In the genomic region with DNA sequence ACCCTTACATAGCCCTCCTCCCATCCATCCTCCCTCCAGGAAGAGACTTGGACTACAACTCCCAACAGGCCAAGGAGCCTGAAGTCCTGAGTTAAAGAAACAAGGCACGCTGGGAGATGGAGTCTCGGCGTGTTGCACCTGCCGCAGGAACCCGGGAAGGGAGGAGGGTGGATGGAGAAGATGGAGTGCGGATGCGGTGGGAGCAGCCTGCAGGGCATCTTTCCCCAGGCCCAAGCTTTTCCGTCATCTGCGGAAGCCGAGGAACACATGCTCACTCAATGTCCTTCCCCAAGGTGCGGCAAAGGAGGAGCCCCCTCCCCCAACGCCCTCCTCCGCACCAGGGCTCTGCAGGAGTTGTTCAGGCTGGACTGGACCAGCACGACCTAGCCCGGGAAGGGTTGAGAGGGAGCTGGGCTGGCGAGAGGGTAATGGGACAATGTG, we compare ENCODE assay signal across 7 mouse cellular contexts. TPM values are rescaled to one million over a fixed set of nuclear protein-coding genes. Genes with fewer than 3 reads are reported as not detected.
A peak's percentile ranks its signal among the peaks of the same experiment; 100 is the strongest.
DNase-seq lines count a peak whose midpoint lies in the region; ATAC-seq and TF ChIP-seq lines count a peak whose summit lies in the region.

No protein-coding gene starts in this region.

- ATAC-seq in hindbrain, embryonic 13.5 days (ENCODE audit: low FRiP score), result peak; percentile 31
- ATAC-seq in stomach, embryonic 15.5 days (ENCODE audit: insufficient read depth, low FRiP score, low read depth), result peak; percentile 32; the same call in 1 of the 2 replicates

- H3K4me1 ChIP-seq in ES-E14 (ENCODE audit: control insufficient read depth in 2 of 2, insufficient read depth in 2 of 2, low read length in 2 of 2, poor library complexity in 1 of 2), result peaks cover 0 to 3% of the 10 kb centered on the region in 2 experiments; a peak in 1 of 4 replicates
- peaks cover 46% of the 10 kb centered on the region for H3K4me1 ChIP-seq in hindbrain, embryonic 13.5 days (replicated peaks)
- H3K4me1 ChIP-seq in stomach, embryonic 15.5 days, result peaks cover 12% of the 10 kb centered on the region

- peak; percentile 8 to 29 for DNase-seq in B cell, adult 2 months
- peak; percentile 50 for DNase-seq in ES-E14 (ENCODE audit: low read depth, low spot score)
- peak; percentile 23 for DNase-seq in embryo, embryonic 11.5 days (ENCODE audit: low read depth, low spot score)
- DNase-seq in layer of hippocampus, postnatal 25 days (ENCODE audit: extremely low spot score in 1 of 2, low spot score in 1 of 2), result peak; percentile 44 to 46
- DNase-seq in mesoderm, embryonic 11.5 days (ENCODE audit: low read depth, low spot score), result peak; percentile 37

- no peak overlapping the region for H3K27ac ChIP-seq in ES-E14 (ENCODE audit: insufficient read depth, low read depth, low read length, poor library complexity, severe bottlenecking)
- H3K27ac ChIP-seq in hindbrain, embryonic 13.5 days, result peak overlapping the region; percentile 73
- no peak overlapping the region for H3K27ac ChIP-seq in stomach, embryonic 15.5 days

- no peaks in the 10 kb centered on the region for H3K9me3 ChIP-seq in ES-E14 (ENCODE audit: control insufficient read depth, insufficient read depth, low read depth, low read length)
- no peaks in the 10 kb centered on the region for H3K9me3 ChIP-seq in hindbrain, embryonic 13.5 days
- H3K9me3 ChIP-seq in stomach, embryonic 15.5 days, result no peaks in the 10 kb centered on the region

- 2% methylated on average over 16 of the region's 16 CpGs for WGBS in hindbrain, embryonic 13.5 days
- WGBS in stomach, embryonic 15.5 days, result under 1% methylated on average over 16 of the region's 16 CpGs

- peak overlapping the region; percentile 54 for H3K4me3 ChIP-seq in ES-E14 (ENCODE audit: insufficient read depth in 1 of 2, low read depth in 1 of 2, low read length in 2 of 2, poor library complexity in 1 of 2, severe bottlenecking in 1 of 2)
- H3K4me3 ChIP-seq in hindbrain, embryonic 13.5 days, result peak overlapping the region; percentile 44
- H3K4me3 ChIP-seq in stomach, embryonic 15.5 days (replicated peaks), result peak overlapping the region; percentile 26

- peak overlapping the region; percentile 78 for H3K4me2 ChIP-seq in hindbrain, embryonic 13.5 days
- peak overlapping the region; percentile 54 for H3K4me2 ChIP-seq in stomach, embryonic 15.5 days

- 0 out of 2 replicates have a peak overlapping the region, but pooled peaks have one; percentile 14 for H3K9ac ChIP-seq in ES-E14 (ENCODE audit: insufficient read depth, low read depth, low read length, poor library complexity, severe bottlenecking)
- H3K9ac ChIP-seq in hindbrain, embryonic 13.5 days, result peak overlapping the region; percentile 72
- H3K9ac ChIP-seq in stomach, embryonic 15.5 days, result no peak overlapping the region

- peaks cover 12% of the 10 kb centered on the region for H3K27me3 ChIP-seq in hindbrain, embryonic 13.5 days
- H3K27me3 ChIP-seq in stomach, embryonic 15.5 days (replicated peaks), result peaks cover 54% of the 10 kb centered on the region

- H3K36me3 ChIP-seq in ES-E14 (ENCODE audit: control insufficient read depth, insufficient read depth, low read length, poor library complexity, severe bottlenecking), result no peaks in the 10 kb centered on the region
- peaks cover 41% of the 10 kb centered on the region for H3K36me3 ChIP-seq in hindbrain, embryonic 13.5 days
- H3K36me3 ChIP-seq in stomach, embryonic 15.5 days, result no peaks in the 10 kb centered on the region

- in situ Hi-C loops in ES-E14 (cut with MboI; ENCODE audit: low sequenced_read_pairs in 2 of 2, unreplicated experiment in 2 of 2), result no loop called here

TF ChIP-seq in ES-E14, 5 proteins besides CTCF, POLR2A, EP300 and RAD21:
- TF ChIP-seq HCFC1 (IDR thresholded peaks at IDR 0.05; ENCODE audit: borderline replicate concordance, insufficient read depth, low read length) (peak; percentile 100), CHD2 (IDR thresholded peaks at IDR 0.05; ENCODE audit: low read depth, low read length) (no peak)
TF ChIP-seq in ES-E14: peak in this region for 1.

RNA-seq across cellular contexts. Expression of a gene that starts 3.9 kb away (rescaled TPM):
- 0.98 and 1.2 TPM in 2 replicates for total RNA-seq in ES-E14 (2012; rRNA removed)
- polyA plus RNA-seq in hindbrain, embryonic 13.5 days (2015; fragmentation: Nextera tagmentation; extraction: Ambion mirVana), result 4.6 and 4.7 TPM in 2 replicates
- total RNA-seq in layer of hippocampus, postnatal 25 days (2021), result 100 to 1,000 TPM; 112 to 124 TPM
- polyA plus RNA-seq in stomach, embryonic 15.5 days (2015; fragmentation: Nextera tagmentation; extraction: Ambion mirVana), result 0.27 and 0.31 TPM in 2 replicates

RNA-seq across cellular contexts. Expression of a gene that starts 12.9 kb away (rescaled TPM):
- 44.1 and 48.2 TPM in 2 replicates for total RNA-seq in ES-E14 (2012; rRNA removed)
- polyA plus RNA-seq in hindbrain, embryonic 13.5 days (2015; fragmentation: Nextera tagmentation; extraction: Ambion mirVana), result 20.4 and 21.8 TPM in 2 replicates
- 1 to 10 TPM; 5.1 to 6.7 TPM for total RNA-seq in layer of hippocampus, postnatal 25 days (2021)
- 47.7 and 49.7 TPM in 2 replicates for polyA plus RNA-seq in stomach, embryonic 15.5 days (2015; fragmentation: Nextera tagmentation; extraction: Ambion mirVana)

RNA-seq across cellular contexts. Expression of a gene that starts 45.3 kb away (rescaled TPM):
- 3.6 and 6.1 TPM in 2 replicates for total RNA-seq in ES-E14 (2012; rRNA removed)
- not detected in 2 replicates for polyA plus RNA-seq in hindbrain, embryonic 13.5 days (2015; fragmentation: Nextera tagmentation; extraction: Ambion mirVana)
- total RNA-seq in layer of hippocampus, postnatal 25 days (2021), result under 1 TPM in 1 of 2 experiments, not detected in 1; 0.32 TPM
- not detected in 2 replicates for polyA plus RNA-seq in stomach, embryonic 15.5 days (2015; fragmentation: Nextera tagmentation; extraction: Ambion mirVana)

RNA-seq across cellular contexts. Expression of a gene that starts 54.9 kb away (rescaled TPM):
- total RNA-seq in ES-E14 (2012; rRNA removed), result 0.49 and 0.79 TPM in 2 replicates
- 2.4 and 3.1 TPM in 2 replicates for polyA plus RNA-seq in hindbrain, embryonic 13.5 days (2015; fragmentation: Nextera tagmentation; extraction: Ambion mirVana)
- total RNA-seq in layer of hippocampus, postnatal 25 days (2021), result 1 to 10 TPM; 2.5 to 2.9 TPM
- polyA plus RNA-seq in stomach, embryonic 15.5 days (2015; fragmentation: Nextera tagmentation; extraction: Ambion mirVana), result 1.3 and 1.9 TPM in 2 replicates

Comparison
In these comparisons a context has a peak if more than half of its experiments do, and no peak if none do; other contexts are left out.
1. RNA of a gene that starts 3.9 kb away (total RNA-seq): 112 to 124 TPM in layer of hippocampus, postnatal 25 days; 0.98 to 1.2 TPM in ES-E14; every median in the first group is over 10 times any median in the second.
2. Peak in every context shown above with its lines, with median percentiles within 50 percentile points of each other: DNase-seq and H3K4me3 ChIP-seq.